Mouse (Mus musculus) left cerebral cortex, adult 8-10 months (tissue): ENCODE measurements at regions not wholly inside any gene's neighbourhood (a gene's known extent, or its start where the extent isn't known, plus 50 kb on each side); places are given as distances from the start of the nearest gene placed in this dataset.

Experiments used
- DNase-seq, 2 experiments: peaks; one replicate each; pipeline ENCODE4 v3.0.0; 2022; ENCODE audit warnings: low spot score in 2 of 2

- DNase-seq, result peak in 1 of 2 experiments; percentile 28
These were observed 77.4 kb upstream of the Commd8 start for GRCm38 (mm10) chr5:72245382-72245781.

DNA sequence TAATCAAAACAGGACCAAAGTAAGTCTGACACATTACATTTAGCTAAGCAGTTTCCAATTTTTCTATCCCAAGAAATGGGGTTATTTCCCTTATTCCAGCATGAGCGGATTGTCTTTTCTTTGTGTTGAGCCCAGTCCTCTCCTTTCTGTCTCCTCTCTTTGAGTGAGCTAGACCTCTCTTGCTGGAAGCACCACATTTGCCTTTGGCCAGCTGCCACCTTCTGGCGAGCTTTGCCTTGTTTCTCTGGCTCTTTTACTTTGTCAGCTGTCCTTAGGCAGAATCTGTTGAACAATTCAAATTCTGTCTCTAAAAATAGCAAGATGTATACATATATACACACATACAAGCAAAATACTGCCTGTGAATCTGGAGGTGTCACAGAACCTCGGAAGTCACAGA lies 76.1 kb upstream of the Commd8 start:
- peak in 1 of 2 experiments; percentile 38 for DNase-seq

GRCm38 (mm10) chr5:72242981-72243380 lies 75.0 kb upstream of the Commd8 start:
- DNase-seq, result no peak

DNA sequence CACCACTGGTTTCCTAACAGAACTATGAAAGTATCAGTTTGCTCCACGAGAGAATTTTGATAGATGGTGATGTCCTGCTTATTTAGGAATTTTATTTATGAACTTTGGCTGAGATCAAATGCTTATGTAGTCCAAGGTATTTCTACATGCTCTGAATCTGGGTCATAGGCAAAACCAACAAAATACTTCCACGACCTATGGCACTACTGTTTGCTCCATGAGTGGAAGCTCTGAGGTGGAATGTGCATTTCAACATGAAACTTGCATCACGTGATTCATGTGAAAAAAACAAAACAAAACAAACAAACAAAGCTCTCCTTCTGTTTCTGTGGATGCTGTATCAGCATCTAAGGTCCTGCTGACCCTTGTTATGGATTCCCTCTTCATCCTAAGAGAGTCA lies 73.5 kb upstream of the Commd8 start:
- no peak for DNase-seq

DNA sequence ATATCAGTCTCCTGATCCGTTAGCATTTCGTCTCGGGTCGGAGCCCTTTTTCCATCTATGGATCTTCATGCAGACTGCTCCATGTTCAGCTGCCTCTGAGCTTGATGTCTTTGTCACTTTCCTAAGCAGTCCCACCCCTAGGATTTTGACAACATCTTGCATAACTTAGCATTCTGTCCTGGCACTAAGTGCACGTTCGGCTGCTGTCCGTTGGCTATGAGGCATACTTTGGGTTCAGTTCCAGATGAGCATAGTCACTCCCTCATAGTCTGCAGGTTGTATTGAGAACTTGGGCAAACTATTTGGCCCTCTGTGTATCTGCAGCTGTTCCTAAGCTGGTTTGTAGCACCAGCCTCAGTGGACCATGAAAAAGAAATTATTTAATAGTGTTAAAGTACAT lies 72.3 kb upstream of the Commd8 start:
- no peak for DNase-seq

DNA sequence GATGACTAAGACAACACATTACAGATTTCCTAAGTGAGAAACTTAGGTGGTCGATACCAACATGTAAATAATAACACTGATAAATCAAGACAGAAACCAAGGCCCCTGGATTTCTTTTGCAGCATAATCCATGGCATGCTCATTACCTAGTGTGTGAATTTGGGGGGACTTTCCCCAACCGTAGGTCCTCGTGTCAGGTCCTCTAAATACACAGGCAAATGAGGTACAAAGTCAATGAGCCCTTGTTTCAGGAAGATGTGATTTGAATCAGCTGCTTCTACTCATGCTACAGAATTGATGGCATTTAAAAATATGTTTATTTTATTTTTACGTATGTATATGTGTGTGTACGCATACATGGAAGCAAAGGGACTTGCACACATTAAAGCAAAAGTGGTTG lies 59.0 kb upstream of the Commd8 start:
- DNase-seq, result no peak

- DNase-seq, result no peak
These were observed 57.7 kb upstream of the Commd8 start for GRCm38 (mm10) chr5:72225576-72226298.

- no peak for DNase-seq
These were observed 57.1 kb upstream of the Commd8 start for GRCm38 (mm10) chr5:72225056-72225455.

GRCm38 (mm10) chr5:72224551-72224966 lies 56.6 kb upstream of the Commd8 start:
- no peak for DNase-seq

DNA sequence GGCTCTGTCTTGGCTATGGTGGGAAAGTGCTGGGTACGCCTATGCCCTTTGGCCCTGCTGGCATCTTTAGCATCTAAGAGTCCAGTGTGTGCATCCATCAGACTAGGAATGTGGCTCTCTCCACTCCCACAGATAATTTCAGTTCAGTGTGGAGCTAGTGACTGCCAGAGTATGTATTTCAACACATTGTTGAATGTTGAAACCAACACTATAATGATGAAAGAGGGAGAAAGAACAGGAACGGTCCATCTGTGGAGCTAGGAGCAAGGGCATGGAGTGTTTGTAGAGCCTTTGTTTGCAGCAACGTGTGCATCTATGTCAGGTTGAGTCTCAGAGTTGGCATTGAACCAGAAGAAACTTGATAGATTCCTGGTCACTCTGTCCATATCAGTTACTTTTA lies 54.9 kb upstream of the Commd8 start:
- no peak for DNase-seq

- no peak for DNase-seq
These were observed 51.7 kb upstream of the Commd8 start for GRCm38 (mm10) chr5:72219697-72220096.

DNA sequence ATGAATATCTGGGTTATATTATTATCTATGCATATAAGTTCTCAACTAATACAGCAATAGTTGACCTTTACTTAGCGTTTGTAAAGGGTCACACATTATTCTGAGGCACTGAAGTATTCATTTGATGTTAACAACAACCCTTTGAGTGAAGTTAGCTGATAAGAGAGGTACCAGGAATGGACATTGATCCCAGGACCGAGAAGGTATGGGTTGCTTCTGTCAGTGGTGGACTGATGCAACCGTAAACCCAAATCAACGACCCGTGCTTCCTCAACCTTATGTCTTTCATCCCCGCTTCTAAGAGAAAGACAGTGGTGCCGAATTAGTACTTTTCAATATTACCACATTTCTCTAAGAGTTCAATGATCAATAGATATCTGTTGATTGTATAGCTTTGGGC lies 51.3 kb upstream of the Commd8 start:
- DNase-seq, result no peak
